Mouse (Mus musculus) liver, adult 2 months (tissue): ENCODE measurements around the gene Trp73.

Experiments
- CTCF ChIP-seq: fragments of 200-500 bp; IDR thresholded peaks from 2 replicates; pipeline ENCODE4 v1.5.1; 2011; ENCODE audit warnings: low read depth, low read length, control low read depth
- POLR2A ChIP-seq: fragments of 200-500 bp; IDR thresholded peaks from 2 replicates; pipeline ENCODE4 v1.6.1; 2011; ENCODE audit warnings: low read length, control low read depth; ENCODE audit not compliant: insufficient read depth; ENCODE audit errors: extremely low read depth

- TF ChIP-seq CTCF (no peak), POLR2A (no peak)
Observed at GRCm38 (mm10) chr4:154181001-154181400, 41.0 kb upstream of the Trp73 start.
